Mouse (Mus musculus) gastrocnemius, postnatal 36 days (tissue): Measurements from ENCODE around the gene Arhgap15. TPM values are rescaled to one million over a fixed set of nuclear protein-coding genes. Genes with fewer than 3 reads are reported as not detected.
"Not testable (repeated sequence)": the region's sequence is repeated elsewhere in the genome, so short reads cannot be mapped to it uniquely, and the experiment has no call there.

ENCODE experiments used
- DNase-seq, 2 experiments: peaks; one replicate each; pipeline ENCODE4 v3.0.0; 2022
- intact Hi-C: fragments of 180-260 bp; cut with DNase I; formaldehyde crosslinking; loops from one replicate; pipeline ENCODE4 v1.15.1; 2025
- long read RNA-seq, 2 experiments: library from polyadenylated mRNA; stranded (forward); transcript quantifications; one replicate each; pipeline ENCODE4 v2.0.0; 2021
- total RNA-seq, 2 experiments: library from RNA; stranded (reverse); gene quantifications; 2 replicates each; pipeline ENCODE4 v1.2.3; 2021

Gene Arhgap15
- under 1 TPM; 0.79 to 0.81 TPM for total RNA-seq
- long read RNA-seq, experiment 1: 0 reads
- long read RNA-seq, experiment 2, partial matches to known transcripts: 1 of 1 reads
- long read RNA-seq, experiment 2, other reads (novel, unspliced or antisense): 0 of 1 reads

DNA sequence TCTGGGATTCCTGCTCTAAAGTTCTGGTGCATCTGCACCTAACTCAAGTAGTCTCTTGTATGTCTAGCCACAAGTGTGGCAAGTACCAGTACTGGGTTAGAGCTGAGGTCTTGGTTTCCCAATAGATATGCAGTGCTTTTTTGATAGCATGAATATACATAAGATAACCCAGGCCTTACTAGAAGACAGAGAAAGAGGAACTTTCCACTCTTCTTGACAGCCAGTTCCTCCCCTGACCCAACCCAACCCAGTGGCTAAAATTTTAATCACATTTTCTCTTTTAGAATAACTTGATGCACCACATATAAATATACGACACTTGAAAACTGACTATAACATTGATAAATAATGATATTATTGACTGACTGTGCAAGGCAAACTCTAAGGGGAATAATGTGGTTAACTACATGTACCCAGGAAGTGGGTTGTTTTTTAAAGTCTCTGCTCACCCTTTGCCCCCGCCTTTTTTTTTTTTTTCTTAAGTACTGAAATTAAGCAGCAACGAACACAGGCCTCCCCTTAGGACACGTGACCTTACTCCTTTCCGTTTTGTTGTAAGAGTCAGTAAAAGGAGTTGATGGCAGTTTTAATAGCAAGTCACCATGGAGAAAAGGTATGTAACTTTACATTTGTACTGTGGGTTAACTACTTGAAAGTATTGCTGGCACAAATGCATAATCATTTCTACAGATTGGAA, at the start of gene Arhgap15:
Gene Arhgap15 (plus strand): TSS at position 538 of the 697 bp plus-strand sequence.
- DNase-seq: no peak
- intact Hi-C loops: no loop called here

GRCm38 (mm10) chr2:43712611-43713138, 35.9 kb upstream of the Arhgap15 start:
- intact Hi-C loops: no loop called here

GRCm38 (mm10) chr2:43722446-43723103, 26.0 kb upstream of the Arhgap15 start:
- DNase-seq: peak in 1 of 2 experiments; percentile 27
- intact Hi-C loops: loop anchor here (2.0 to 5.0 kb wide), 2 partner anchors 130 to 180 kb away; no protein-coding TSS in a partner anchor

More at GRCm38 (mm10) chr2:43712611-43713138, 35.9 kb upstream of the Arhgap15 start:
- no peak for DNase-seq

DNA sequence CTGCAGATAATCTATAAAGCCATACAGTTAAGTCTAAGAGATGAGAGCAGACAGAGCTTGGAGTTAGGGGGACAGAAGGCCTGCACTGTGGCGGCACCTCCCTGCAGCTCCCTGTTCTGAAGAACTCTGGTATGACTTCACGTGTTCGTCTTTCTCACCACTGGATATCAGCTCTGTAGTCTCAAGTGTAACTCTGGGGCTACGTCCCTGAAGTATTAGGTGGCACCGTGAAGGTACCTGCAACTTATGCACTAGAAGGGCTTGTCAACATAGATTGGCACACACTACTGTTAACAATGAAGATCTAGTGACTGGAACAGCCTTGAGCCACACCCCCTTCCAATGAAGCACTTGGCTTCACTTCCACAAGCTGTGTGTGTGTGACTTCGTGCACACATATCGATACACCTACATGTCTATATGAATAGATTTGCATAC, 25.5 kb upstream of the Arhgap15 start:
- intact Hi-C loops: loop anchor here (2.0 to 5.0 kb wide), 2 partner anchors 129 to 180 kb away; no protein-coding TSS in a partner anchor
- no peak for DNase-seq

DNA sequence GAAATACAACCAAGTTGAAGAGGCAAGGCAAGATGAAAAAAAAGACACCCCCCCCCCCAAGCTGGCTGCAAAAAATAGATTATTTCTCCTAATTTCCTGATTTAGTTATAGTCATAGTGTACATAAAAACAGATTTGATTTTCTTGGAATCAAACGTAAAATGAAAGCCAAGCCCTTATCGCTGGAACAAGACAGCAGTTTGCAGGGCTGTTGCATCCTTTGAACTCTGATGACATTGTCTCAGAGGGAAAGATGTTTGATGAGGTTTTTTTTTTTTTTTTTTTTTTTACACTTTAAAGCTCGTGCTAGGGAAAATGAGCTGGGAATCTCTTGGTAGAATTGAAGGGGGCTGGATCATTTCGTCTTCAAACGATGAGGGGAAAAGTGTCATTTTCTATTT, 21.4 kb upstream of the Arhgap15 start:
- DNase-seq: no peak
- intact Hi-C loops: no loop called here

- no peak for DNase-seq
- intact Hi-C loops: no loop called here
Measured at GRCm38 (mm10) chr2:43727693-43728092, 20.9 kb upstream of the Arhgap15 start.

- DNase-seq: no peak
- intact Hi-C loops: no loop called here
Measured at GRCm38 (mm10) chr2:43728831-43729230, 19.8 kb upstream of the Arhgap15 start.

- DNase-seq: no peak
- intact Hi-C loops: no loop called here
Measured at GRCm38 (mm10) chr2:43732396-43732795, 16.2 kb upstream of the Arhgap15 start.

DNA sequence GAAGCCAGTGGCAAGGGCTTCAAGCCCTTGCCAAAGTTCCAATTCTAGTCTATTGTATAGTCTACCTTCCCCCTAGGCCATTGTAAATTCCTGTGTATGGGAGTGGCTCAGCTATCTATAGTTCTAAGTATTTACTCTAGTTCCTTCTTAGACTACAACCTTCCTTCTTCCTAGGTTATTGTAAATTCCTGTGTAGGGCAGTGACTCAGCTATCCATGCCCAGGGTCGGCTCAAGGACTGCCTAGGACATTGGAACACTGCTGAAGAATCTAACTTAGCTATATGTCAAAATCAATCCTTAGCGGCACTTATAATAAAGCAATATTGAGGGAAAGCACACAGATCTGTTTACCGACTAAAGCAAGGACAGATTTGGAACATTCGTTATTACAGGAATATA, 13.6 kb upstream of the Arhgap15 start:
- intact Hi-C loops, DNase-seq: not testable (repeated sequence)

- intact Hi-C loops: no loop called here
- DNase-seq: no peak
Measured at GRCm38 (mm10) chr2:43737546-43737945, 11.1 kb upstream of the Arhgap15 start.

DNA sequence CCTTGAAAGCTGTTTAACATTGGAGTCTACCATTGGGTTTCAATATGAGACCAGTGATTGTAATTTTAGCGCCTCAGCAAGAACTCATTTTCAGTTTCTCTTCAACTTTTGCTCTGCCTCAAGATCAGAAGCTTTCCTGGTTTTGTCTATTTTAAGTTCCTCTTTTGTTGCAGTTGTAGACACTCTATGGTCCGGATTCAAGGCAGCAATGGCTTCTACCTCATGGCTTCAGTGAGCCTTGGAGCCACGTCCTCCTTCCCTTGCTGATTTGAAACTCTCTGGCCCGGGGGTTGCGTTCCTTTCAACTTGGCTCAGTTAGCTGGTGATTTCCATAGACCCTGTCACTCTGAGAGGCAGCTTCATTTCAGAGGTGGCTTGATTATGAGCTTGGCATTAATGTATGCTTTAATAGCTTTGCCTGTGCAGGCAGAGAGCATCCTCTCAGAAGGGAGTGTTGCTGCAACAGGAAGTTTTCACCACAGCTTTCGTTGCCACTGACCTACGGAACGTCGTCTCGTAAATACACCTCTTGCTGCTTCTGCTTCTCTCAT, 10.0 kb upstream of the Arhgap15 start:
- intact Hi-C loops: no loop called here
- no peak for DNase-seq

DNA sequence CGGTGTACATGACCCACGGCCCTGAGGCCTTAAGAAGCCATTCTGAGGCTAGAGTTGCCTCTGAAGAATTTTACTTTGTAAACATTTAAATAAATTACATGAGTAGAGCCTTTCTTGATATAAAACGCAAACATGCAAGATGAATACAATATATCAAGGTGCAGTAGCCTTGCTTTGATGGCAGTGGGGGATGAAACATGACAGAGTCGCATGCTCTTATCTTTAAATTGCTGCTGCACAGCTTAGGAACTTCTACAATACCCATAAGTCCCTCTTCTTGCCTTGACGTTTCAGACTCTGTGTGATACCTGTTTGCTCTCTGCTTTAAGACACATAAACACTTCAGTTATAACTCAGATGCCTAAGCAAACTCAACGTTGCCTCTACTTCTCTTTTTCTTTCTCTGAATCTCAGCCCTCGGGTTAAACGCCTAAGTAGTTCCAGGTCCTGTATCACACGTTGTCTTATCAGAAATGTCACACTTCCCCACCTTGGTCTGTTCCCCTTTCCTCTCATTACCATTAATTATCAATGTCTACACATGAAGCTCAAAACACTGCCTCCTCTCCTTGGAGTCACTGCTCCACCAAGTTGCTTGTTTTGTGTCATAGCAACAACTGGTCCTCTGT, 9.3 kb upstream of the Arhgap15 start:
- DNase-seq: no peak
- intact Hi-C loops: no loop called here

- no peak for DNase-seq
- intact Hi-C loops: no loop called here
Measured at GRCm38 (mm10) chr2:43749321-43749720, 697 bp downstream of the Arhgap15 start.

DNA sequence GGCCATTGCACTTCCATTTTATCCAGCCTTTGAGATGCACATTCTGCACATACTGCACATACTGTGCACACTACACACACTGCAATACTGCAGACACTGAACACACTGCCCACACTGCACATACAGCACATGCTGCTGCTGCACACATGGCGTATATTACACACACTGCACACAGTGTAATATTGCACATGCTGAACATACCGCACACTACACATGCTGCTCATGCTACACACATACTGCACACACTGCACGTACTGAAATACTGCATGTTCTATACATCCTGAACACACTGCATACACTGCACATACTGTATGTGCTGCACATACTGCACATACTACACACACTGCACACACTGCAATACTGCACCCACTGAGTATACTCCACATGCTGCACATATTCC, 7.3 kb downstream of the Arhgap15 start:
- intact Hi-C loops: no loop called here
- DNase-seq: no peak

DNA sequence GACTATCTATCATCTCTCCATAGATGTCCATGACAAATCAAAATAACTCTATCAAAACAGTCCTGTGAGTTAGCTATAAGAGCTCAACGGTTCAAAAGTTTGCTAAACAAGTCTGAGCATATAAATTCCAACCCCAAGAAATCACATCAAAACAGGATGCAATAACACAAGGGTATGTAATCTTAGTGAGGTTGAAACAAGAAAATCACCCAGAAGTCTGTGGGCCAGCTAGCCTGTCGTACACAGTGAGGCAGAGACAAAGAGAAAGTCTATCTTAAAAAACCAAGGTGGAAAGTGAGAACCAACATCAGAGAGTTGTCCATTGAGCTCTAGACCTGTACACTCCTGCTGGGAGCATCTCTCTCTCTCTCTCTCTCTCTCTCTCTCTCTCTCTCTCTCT, 8.0 kb downstream of the Arhgap15 start:
- DNase-seq: no peak
- intact Hi-C loops: no loop called here

DNA sequence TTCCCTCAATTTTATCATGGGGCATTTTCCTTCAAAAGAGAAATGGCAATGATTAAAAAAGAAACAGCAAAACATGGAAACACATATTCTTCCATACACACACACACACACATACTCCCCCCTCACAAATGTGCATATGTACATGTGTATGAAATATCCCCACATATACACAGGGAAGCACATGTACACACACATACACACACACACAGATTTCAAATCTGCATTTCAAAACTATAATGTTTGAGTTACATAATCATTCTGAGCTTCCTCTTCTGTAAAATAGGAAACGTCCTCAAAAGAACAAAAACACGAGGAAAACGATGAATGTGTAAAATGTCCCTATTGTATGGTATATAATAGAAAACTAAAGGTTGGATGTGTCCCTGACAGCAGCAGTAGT, 13.1 kb downstream of the Arhgap15 start:
- DNase-seq: no peak
- intact Hi-C loops: no loop called here

DNA sequence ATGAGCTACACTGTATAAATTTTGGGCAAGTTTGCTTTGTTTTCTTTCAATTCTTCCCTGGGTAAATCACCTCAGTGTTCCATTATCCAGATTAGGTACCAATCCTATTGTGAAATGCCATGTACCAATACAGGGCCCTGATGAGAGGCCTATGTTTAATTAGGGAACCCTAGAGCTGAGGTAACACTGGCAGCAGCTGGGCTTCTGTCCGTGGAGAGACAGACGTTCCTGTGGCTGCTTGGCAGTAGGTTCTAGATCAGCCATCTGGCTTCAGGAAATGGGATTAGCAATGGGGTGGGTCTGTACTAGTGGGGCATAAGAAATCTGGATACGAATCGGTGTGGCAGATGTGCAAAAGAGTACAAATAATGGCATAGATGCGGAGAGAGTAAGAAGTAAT, 14.7 kb downstream of the Arhgap15 start:
- DNase-seq: no peak
- intact Hi-C loops: no loop called here

DNA sequence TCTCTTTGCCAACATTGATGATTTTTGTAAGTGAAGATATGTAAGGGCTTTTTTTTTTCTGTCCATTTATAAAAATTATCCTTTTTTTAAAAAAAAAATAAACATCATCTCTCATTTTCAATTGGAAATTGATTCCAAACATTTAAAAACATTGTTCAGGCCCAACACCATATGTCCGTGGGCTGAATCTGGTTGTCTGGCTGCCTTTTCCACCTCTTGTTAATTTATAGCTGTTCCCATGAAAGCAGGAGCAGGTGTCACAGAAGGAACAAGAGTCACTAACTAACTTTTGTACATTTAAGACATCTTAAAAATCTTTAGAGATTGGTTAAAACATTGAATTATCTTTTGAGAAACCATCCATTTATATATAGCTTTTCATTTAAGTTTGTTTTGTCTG, 15.8 kb downstream of the Arhgap15 start:
- no peak for DNase-seq
- intact Hi-C loops: no loop called here

DNA sequence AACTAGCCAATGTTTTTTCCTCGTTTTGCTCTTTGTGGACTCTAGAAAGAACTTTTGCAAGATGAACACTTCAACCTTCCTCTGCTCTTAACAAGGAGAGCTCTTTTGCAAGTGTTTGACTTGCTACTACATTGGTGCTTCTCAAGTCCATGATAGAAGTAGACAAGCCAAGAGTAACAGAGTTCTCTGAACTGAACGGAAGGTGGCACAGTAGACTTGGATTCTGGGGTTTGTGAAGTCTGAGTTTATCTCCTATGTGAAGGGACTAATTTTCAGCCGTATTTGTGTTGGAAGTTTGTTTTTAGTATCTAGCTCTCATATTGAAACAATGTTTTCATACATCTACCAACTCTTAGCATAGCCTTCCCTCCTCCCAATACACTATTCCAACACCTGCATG, 17.6 kb downstream of the Arhgap15 start:
- DNase-seq: no peak
- intact Hi-C loops: no loop called here

DNA sequence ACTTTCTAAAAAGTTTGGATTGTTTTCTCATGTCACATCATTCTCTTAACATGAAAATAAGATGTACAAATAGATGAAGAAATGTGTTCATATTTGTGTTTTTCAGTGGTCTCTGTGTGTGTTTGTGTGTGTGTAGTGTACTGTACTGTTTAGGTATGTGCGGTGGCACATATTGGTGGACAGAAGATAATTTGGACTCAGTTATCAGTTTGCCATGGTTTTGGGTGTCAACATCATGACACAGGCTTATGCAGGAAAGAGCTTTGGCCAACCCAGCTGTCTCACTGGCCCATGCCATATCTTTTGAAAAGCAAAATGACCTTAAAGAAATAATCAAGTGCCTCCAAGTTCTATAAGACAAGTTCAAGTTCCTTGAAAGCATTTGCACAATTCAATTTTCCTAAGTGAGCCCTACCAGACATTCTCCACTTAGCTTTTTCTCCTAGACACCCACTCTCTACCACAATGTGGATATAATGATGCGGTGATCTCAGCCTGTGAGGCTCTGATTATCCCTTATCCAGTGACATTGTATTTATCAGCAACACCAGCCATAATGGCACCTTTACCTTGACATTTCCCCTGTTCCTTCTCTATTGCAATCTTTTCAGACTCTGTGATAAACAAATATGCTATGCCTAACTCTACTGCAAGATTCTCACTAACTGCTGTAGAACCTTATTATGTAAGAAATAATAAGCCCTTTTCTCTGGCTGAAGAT, 21.4 kb downstream of the Arhgap15 start:
- intact Hi-C loops: no loop called here
- no peak for DNase-seq
